Mouse (Mus musculus) embryonic fibroblast, embryonic 13.5 days (primary cell): ENCODE measurements at regions not wholly inside any gene's neighbourhood (a gene's known extent, or its start where the extent isn't known, plus 50 kb on each side); places are given as distances from the start of the nearest gene placed in this dataset.

Source experiments
- H3K27ac ChIP-seq: 2 replicates; pipeline ENCODE4 v1.5.1; 2012; ENCODE audit warnings: low read length, control low read depth, inconsistent platforms; ENCODE audit not compliant: insufficient read depth
- H3K4me1 ChIP-seq: 2 replicates; pipeline ENCODE4 v1.6.1; 2011; ENCODE audit warnings: low read length; ENCODE audit not compliant: control insufficient read depth, insufficient read depth
- H3K4me3 ChIP-seq: 2 replicates; pipeline ENCODE4 v1.5.1; 2011; ENCODE audit warnings: mild to moderate bottlenecking, control low read depth, low read length; ENCODE audit not compliant: insufficient read depth
- CTCF ChIP-seq: IDR thresholded peaks from 2 replicates; pipeline ENCODE4 v1.5.1; 2011; ENCODE audit warnings: mild to moderate bottlenecking, control low read depth, low read length, moderate library complexity, borderline replicate concordance; ENCODE audit not compliant: insufficient read depth
- POLR2A ChIP-seq: IDR thresholded peaks from 2 replicates; pipeline ENCODE4 v1.6.1; 2011; ENCODE audit warnings: low read depth, mild to moderate bottlenecking, control low read depth, low read length, moderate library complexity

GRCm38 (mm10) chr13:28870681-28871080 lies 82.8 kb downstream of the Sox4 start:
- Histone ChIP-seq H3K27ac (no peak overlapping the region), H3K4me1 (no peaks in the 10 kb centered on the region; the same call in 1 of the 2 replicates), H3K4me3 (no peak overlapping the region)
- no peak for TF ChIP-seq CTCF
- TF ChIP-seq POLR2A, result no peak

DNA sequence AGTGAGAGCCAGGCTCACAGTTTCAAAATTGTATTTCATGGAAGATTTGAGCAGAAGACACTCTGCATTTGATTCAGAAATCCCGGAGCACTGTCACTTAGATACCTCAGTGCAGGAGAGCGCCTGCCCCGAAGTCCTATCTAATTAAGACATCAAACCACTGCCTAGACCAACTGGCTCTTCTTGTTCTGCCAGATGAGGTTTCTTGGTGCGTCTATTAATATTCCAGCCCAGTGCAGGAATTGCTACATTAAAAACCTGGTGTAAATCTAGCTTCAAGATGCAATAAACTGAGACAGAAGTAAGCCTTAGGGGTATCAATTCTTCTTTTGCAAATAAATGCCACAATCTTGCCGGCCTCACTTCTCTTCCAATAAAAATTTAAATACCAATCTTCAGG lies 86.3 kb downstream of the Sox4 start:
- no peaks in the 10 kb centered on the region; the same call in 1 of the 2 replicates for H3K4me1 ChIP-seq
- no peak overlapping the region for H3K4me3 ChIP-seq
- no peak for TF ChIP-seq POLR2A
- TF ChIP-seq CTCF, result no peak
- H3K27ac ChIP-seq, result no peak overlapping the region

GRCm38 (mm10) chr13:28866686-28867085 lies 86.8 kb downstream of the Sox4 start:
- Histone ChIP-seq H3K4me1 (no peaks in the 10 kb centered on the region; the same call in 1 of the 2 replicates), H3K4me3 (no peak overlapping the region), H3K27ac (no peak overlapping the region)
- TF ChIP-seq POLR2A (no peak), CTCF (no peak)

GRCm38 (mm10) chr13:28860601-28861000 lies 92.9 kb downstream of the Sox4 start:
- H3K4me3 ChIP-seq, result no peak overlapping the region
- no peak overlapping the region for H3K27ac ChIP-seq
- no peak for TF ChIP-seq POLR2A
- TF ChIP-seq CTCF, result no peak
- H3K4me1 ChIP-seq, result peaks cover 2% of the 10 kb centered on the region; the same call in 1 of the 2 replicates

GRCm38 (mm10) chr13:28859829-28860427 lies 93.6 kb downstream of the Sox4 start:
- Histone ChIP-seq H3K27ac (peak overlapping the region; percentile 37; the same call in 1 of the 2 replicates), H3K4me3 (no peak overlapping the region), H3K4me1 (peaks cover 2% of the 10 kb centered on the region; the same call in 1 of the 2 replicates)
- TF ChIP-seq POLR2A (no peak), CTCF (no peak)

GRCm38 (mm10) chr13:28858001-28858400 lies 95.5 kb downstream of the Sox4 start:
- Histone ChIP-seq H3K27ac (no peak overlapping the region), H3K4me1 (peaks cover 2% of the 10 kb centered on the region; the same call in 1 of the 2 replicates), H3K4me3 (no peak overlapping the region)
- no peak for TF ChIP-seq CTCF
- TF ChIP-seq POLR2A, result no peak

DNA sequence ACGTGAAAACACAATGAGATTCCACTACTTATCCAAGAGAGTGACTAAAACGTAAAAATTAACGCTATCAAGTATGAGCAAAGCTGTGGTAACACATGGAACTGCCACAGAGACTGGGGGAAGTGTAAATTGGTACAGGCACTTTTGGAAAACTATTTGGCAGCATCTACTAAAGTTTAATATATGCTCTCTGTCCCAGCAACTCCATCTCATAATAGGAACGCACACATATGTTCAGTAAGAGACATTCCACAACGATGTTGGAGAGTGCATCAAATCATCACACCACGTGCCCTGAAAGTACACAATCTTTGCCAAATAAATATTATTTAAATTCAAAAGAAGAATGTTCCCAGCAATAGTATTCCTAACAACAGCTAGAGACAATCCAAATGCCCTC lies 96.3 kb downstream of the Sox4 start:
- no peak overlapping the region for H3K4me3 ChIP-seq
- H3K4me1 ChIP-seq, result peaks cover 2% of the 10 kb centered on the region; the same call in 1 of the 2 replicates
- TF ChIP-seq POLR2A, result no peak
- TF ChIP-seq CTCF, result no peak
- no peak overlapping the region for H3K27ac ChIP-seq

DNA sequence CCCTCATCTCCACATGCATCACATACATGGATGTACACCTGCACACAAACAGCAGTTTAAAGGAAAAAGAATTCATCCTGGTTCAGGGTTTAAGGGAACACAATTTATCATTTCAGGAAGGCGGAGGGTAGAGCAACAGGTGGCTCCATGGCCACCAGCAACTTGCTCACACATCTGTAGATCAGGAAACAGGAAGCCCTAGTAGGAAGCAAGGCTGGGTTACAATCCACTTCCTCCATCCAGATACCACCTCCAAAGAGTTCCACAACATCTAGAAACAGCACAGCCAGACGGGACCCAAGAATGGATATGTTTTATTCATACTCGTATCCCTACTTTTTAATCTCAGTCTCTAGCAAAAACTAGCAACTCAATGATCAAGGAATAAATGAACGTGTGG lies 97.0 kb downstream of the Sox4 start:
- Histone ChIP-seq H3K4me1 (peaks cover 2% of the 10 kb centered on the region), H3K4me3 (no peak overlapping the region), H3K27ac (no peak overlapping the region)
- TF ChIP-seq POLR2A (no peak), CTCF (no peak)

GRCm38 (mm10) chr13:28854247-28854646 lies 99.3 kb downstream of the Sox4 start:
- Histone ChIP-seq H3K27ac (no peak overlapping the region), H3K4me1 (peaks cover 2% of the 10 kb centered on the region; the same call in 1 of the 2 replicates), H3K4me3 (no peak overlapping the region)
- TF ChIP-seq CTCF (no peak), POLR2A (no peak)

- no peak overlapping the region for H3K27ac ChIP-seq
- H3K4me1 ChIP-seq, result peaks cover 3% of the 10 kb centered on the region; the same call in 1 of the 2 replicates
- TF ChIP-seq POLR2A, result no peak
- no peak for TF ChIP-seq CTCF
- no peak overlapping the region for H3K4me3 ChIP-seq
Observed at GRCm38 (mm10) chr13:28848305-28848704, 105.2 kb downstream of the Sox4 start.
